Mouse (Mus musculus) liver, adult 2 months (tissue): ENCODE results near the gene Kcnh4. TPM values are rescaled to one million over a fixed set of nuclear protein-coding genes. Genes with fewer than 3 reads are reported as not detected.

Source experiments
- DNase-seq: peaks from one replicate; pipeline ENCODE4 v3.0.0-alpha.2; 2011; ENCODE audit warnings: low read depth, low spot score; ENCODE audit errors: extremely low read depth
- H3K27ac ChIP-seq: fragments of 200-500 bp; replicated peaks from 2 replicates; pipeline ENCODE4 v1.5.1; 2012; ENCODE audit warnings: low read depth, mild to moderate bottlenecking, control low read depth, inconsistent platforms, low read length; ENCODE audit not compliant: insufficient read depth
- H3K27me3 ChIP-seq: fragments of 200-500 bp; 2 replicates; pipeline ENCODE4 v1.6.1; 2012; ENCODE audit warnings: mild to moderate bottlenecking, moderate library complexity, low read length, inconsistent platforms; ENCODE audit not compliant: control insufficient read depth, insufficient read depth
- H3K36me3 ChIP-seq: fragments of 200-500 bp; 2 replicates; pipeline ENCODE4 v1.6.1; 2012; ENCODE audit warnings: low read length, inconsistent platforms; ENCODE audit not compliant: control insufficient read depth, insufficient read depth
- H3K4me1 ChIP-seq: fragments of 200-500 bp; 2 replicates; pipeline ENCODE4 v1.6.1; 2011; ENCODE audit warnings: low read length; ENCODE audit not compliant: control insufficient read depth, insufficient read depth
- H3K4me3 ChIP-seq: fragments of 200-500 bp; 2 replicates; pipeline ENCODE4 v1.5.1; 2011; ENCODE audit warnings: low read depth, mild to moderate bottlenecking, control low read depth, low read length, moderate library complexity; ENCODE audit not compliant: insufficient read depth
- H3K79me2 ChIP-seq: fragments of 200-500 bp; 2 replicates; pipeline ENCODE4 v1.6.1; 2012; ENCODE audit warnings: inconsistent platforms, mild to moderate bottlenecking, low read length, moderate library complexity; ENCODE audit not compliant: control insufficient read depth, insufficient read depth
- H3K9ac ChIP-seq: fragments of 200-500 bp; 2 replicates; pipeline ENCODE4 v1.6.1; 2012; ENCODE audit warnings: low read depth, mild to moderate bottlenecking, control low read depth, inconsistent platforms, low read length
- CTCF ChIP-seq: fragments of 200-500 bp; IDR thresholded peaks from 2 replicates; pipeline ENCODE4 v1.5.1; 2011; ENCODE audit warnings: low read depth, low read length, control low read depth
- POLR2A ChIP-seq: fragments of 200-500 bp; IDR thresholded peaks from 2 replicates; pipeline ENCODE4 v1.6.1; 2011; ENCODE audit warnings: low read length, control low read depth; ENCODE audit not compliant: insufficient read depth; ENCODE audit errors: extremely low read depth
- WGBS: fragments of 180-500 bp; shearing (Covaris S2); methylation state at CpG from one replicate; pipeline ENCODE4 v1.1.7; 2018; 5-methylcytosine and 5-hydroxymethylcytosine counted together
- polyA plus RNA-seq: library from polyadenylated mRNA; depleted of rRNA; stranded (reverse); fragments of >200 nt; gene quantifications from 2 replicates; pipeline ENCODE4 v1.2.3, GENCODE M21; 2012
- total RNA-seq: library from RNA; depleted of rRNA; stranded (reverse); fragments of >200 nt; gene quantifications from 2 replicates; pipeline ENCODE4 v1.2.3, GENCODE M21; 2014

Gene Kcnh4
- total and polyA plus RNA-seq, 2 experiments: not detected

- TF ChIP-seq CTCF: no peak
- TF ChIP-seq POLR2A: no peak
- no peaks in the 10 kb centered on the region for H3K27me3 ChIP-seq
- no peaks in the 10 kb centered on the region for H3K36me3 ChIP-seq
- no peak for DNase-seq
- H3K79me2 ChIP-seq: no peaks in the 10 kb centered on the region
- 83% methylated on average over 4 of the region's 4 CpGs for WGBS
- no peak overlapping the region for H3K4me3 ChIP-seq
- no peak overlapping the region for H3K27ac ChIP-seq
- H3K9ac ChIP-seq: no peak overlapping the region
- H3K4me1 ChIP-seq: peaks cover 4% of the 10 kb centered on the region; the same call in 1 of the 2 replicates
These were observed 14.5 kb upstream of the Kcnh4 start for GRCm38 (mm10) chr11:100774261-100774660.

- 13% methylated on average over 17 of the region's 17 CpGs for WGBS
- no peaks in the 10 kb centered on the region for H3K36me3 ChIP-seq
- peak; percentile 85 for DNase-seq
- H3K4me1 ChIP-seq: peaks cover 4% of the 10 kb centered on the region; the same call in 1 of the 2 replicates
- H3K9ac ChIP-seq: peak within 1 kb of the TSS; percentile 76
- H3K27me3 ChIP-seq: no peaks in the 10 kb centered on the region
- peak within 1 kb of the TSS; percentile 77 for H3K27ac ChIP-seq
- TF ChIP-seq POLR2A (no peak), CTCF (no peak)
- peak within 1 kb of the TSS; percentile 56 for H3K4me3 ChIP-seq
- H3K79me2 ChIP-seq: no peaks in the 10 kb centered on the region
These were observed 11.1 kb upstream of the Kcnh4 start, which contains the start of gene Ghdc for GRCm38 (mm10) chr11:100770646-100771408. Gene Ghdc, minus strand, starts transcription at chr11:100770957.

- TF ChIP-seq POLR2A (no peak), CTCF (no peak)
- Histone ChIP-seq H3K9ac (peak overlapping the region; percentile 27), H3K79me2 (no peaks in the 10 kb centered on the region), H3K27me3 (no peaks in the 10 kb centered on the region), H3K4me1 (peaks cover 4% of the 10 kb centered on the region; the same call in 1 of the 2 replicates), H3K27ac (no peak overlapping the region), H3K36me3 (no peaks in the 10 kb centered on the region), H3K4me3 (peak overlapping the region; percentile 56; the same call in 1 of the 2 replicates)
- DNase-seq: no peak
- 66% methylated on average over 6 of the region's 6 CpGs for WGBS
These were observed 10.2 kb upstream of the Kcnh4 start for GRCm38 (mm10) chr11:100769980-100770379.

- H3K79me2 ChIP-seq: no peaks in the 10 kb centered on the region
- TF ChIP-seq CTCF (no peak), POLR2A (no peak)
- H3K4me3 ChIP-seq: no peak overlapping the region
- WGBS: 94% methylated on average over 5 of the region's 5 CpGs
- H3K36me3 ChIP-seq: no peaks in the 10 kb centered on the region
- DNase-seq: no peak
- no peaks in the 10 kb centered on the region for H3K27me3 ChIP-seq
- peaks cover 4% of the 10 kb centered on the region; the same call in 1 of the 2 replicates for H3K4me1 ChIP-seq
- H3K27ac ChIP-seq: no peak overlapping the region
- no peak overlapping the region for H3K9ac ChIP-seq
These were observed 8.1 kb upstream of the Kcnh4 start for GRCm38 (mm10) chr11:100767871-100768270.

- H3K4me3 ChIP-seq: no peak overlapping the region
- DNase-seq: no peak
- WGBS: 79% methylated on average over 9 of the region's 9 CpGs
- H3K36me3 ChIP-seq: no peaks in the 10 kb centered on the region
- H3K27me3 ChIP-seq: no peaks in the 10 kb centered on the region
- no peaks in the 10 kb centered on the region for H3K79me2 ChIP-seq
- no peak overlapping the region for H3K9ac ChIP-seq
- H3K4me1 ChIP-seq: peaks cover 4% of the 10 kb centered on the region; the same call in 1 of the 2 replicates
- TF ChIP-seq CTCF (no peak), POLR2A (no peak)
- no peak overlapping the region for H3K27ac ChIP-seq
These were observed 7.0 kb upstream of the Kcnh4 start for GRCm38 (mm10) chr11:100766726-100767125.

GRCm38 (mm10) chr11:100762831-100763230 lies 3.1 kb upstream of the Kcnh4 start, which contains the start of gene Hcrt:
Gene Hcrt, minus strand, starts transcription at chr11:100762931.
- Histone ChIP-seq H3K27ac (no peak within 1 kb of the TSS), H3K36me3 (no peaks in the 10 kb centered on the region), H3K9ac (peak within 1 kb of the TSS; percentile 46), H3K27me3 (peaks cover 9% of the 10 kb centered on the region; the same call in 1 of the 2 replicates), H3K4me3 (peak within 1 kb of the TSS; percentile 45; the same call in 1 of the 2 replicates), H3K79me2 (no peaks in the 10 kb centered on the region), H3K4me1 (no peaks in the 10 kb centered on the region)
- no peak for TF ChIP-seq POLR2A
- TF ChIP-seq CTCF: no peak
- 95% methylated on average over 7 of the region's 7 CpGs for WGBS
- no peak for DNase-seq
